Mouse (Mus musculus): ENCODE data around the gene Capns1.

DNA sequence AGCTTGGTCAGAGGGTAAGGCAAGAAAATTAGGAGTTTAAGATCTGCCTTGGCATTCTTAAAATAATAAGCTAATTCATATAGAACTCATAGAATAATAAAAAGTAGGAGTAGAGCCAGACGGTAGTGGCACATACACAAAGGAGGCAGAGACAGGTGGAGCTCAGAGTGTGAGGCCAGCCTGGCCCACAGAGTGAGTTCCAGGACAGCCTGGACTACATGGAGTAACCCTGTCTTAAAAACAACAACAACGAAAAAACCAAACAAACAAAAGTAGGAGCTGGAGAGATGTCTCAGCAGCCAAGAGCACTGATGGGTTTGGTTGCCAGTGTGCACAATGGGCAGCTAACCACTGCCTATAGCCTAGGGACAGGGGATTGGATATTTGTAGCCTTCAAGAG, 18.7 kb upstream of the Capns1 start:
- TF ChIP-seq CTCF (IDR thresholded peaks at IDR 0.05; ENCODE audit: borderline replicate concordance, extremely low read depth, insufficient read depth, insufficient read length) = no peak
- no peak for TF ChIP-seq POLR2A (IDR thresholded peaks at IDR 0.05; ENCODE audit: borderline replicate concordance, extremely low read depth, insufficient read depth, insufficient read length, poor library complexity, severe bottlenecking)

All from brain, embryonic 14.5 days (tissue).